Mouse (Mus musculus) hindbrain, embryonic 13.5 days (tissue): ENCODE data around the gene Abhd11. TPM values are rescaled to one million over a fixed set of nuclear protein-coding genes. Genes with fewer than 3 reads are reported as not detected.

ENCODE experiments used
- polyA plus RNA-seq: library from polyadenylated mRNA; unstranded; fragments of >200 nt; fragmentation: Nextera tagmentation; extraction: Ambion mirVana; gene quantifications from 2 replicates; pipeline ENCODE4 v1.2.1, GENCODE M21; 2015

The Abhd11 gene
- polyA plus RNA-seq, 1 experiment from 2014 or later: 65.0 TPM

Other genes starting within 250 kb of the Abhd11 start
- gene Tmem270, start 102.4 kb upstream of the Abhd11 start, polyA plus RNA-seq: not detected in 2 replicates
- 0.31 TPM in 1 of 2 replicates, not detected in the other for gene Cldn13, start 93.6 kb upstream of the Abhd11 start, polyA plus RNA-seq
- 5.4 and 6.7 TPM in 2 replicates for gene Mettl27, start 76.8 kb upstream of the Abhd11 start, polyA plus RNA-seq
- not detected in 2 replicates for gene Cldn4, start 62.2 kb upstream of the Abhd11 start, polyA plus RNA-seq
- gene Cldn3, start 22.9 kb upstream of the Abhd11 start, polyA plus RNA-seq: 2.3 and 2.8 TPM in 2 replicates
- gene Stx1a, start 14.3 kb downstream of the Abhd11 start, polyA plus RNA-seq: 78.4 and 78.9 TPM in 2 replicates
- gene Dnajc30, start 55.0 kb downstream of the Abhd11 start, polyA plus RNA-seq: 37.4 and 38.8 TPM in 2 replicates
- 79.1 and 93.5 TPM in 2 replicates for gene Bud23, start 55.8 kb downstream of the Abhd11 start, polyA plus RNA-seq
- gene Vps37d, start 69.1 kb downstream of the Abhd11 start, polyA plus RNA-seq: 29.8 and 31.9 TPM in 2 replicates
- gene Mlxipl, start 80.7 kb downstream of the Abhd11 start, polyA plus RNA-seq: 0.41 and 0.71 TPM in 2 replicates
- 14.9 and 16.7 TPM in 2 replicates for gene Tbl2, start 140.5 kb downstream of the Abhd11 start, polyA plus RNA-seq
- 45.3 and 52.1 TPM in 2 replicates for gene Bcl7b, start 159.1 kb downstream of the Abhd11 start, polyA plus RNA-seq
- 35.9 and 38.1 TPM in 2 replicates for gene Baz1b, start 178.1 kb downstream of the Abhd11 start, polyA plus RNA-seq
- gene Fzd9, start 242.1 kb downstream of the Abhd11 start, polyA plus RNA-seq: 12.3 and 14.3 TPM in 2 replicates